ENCODE assay signal across 8 mouse cellular contexts in the genomic region with DNA sequence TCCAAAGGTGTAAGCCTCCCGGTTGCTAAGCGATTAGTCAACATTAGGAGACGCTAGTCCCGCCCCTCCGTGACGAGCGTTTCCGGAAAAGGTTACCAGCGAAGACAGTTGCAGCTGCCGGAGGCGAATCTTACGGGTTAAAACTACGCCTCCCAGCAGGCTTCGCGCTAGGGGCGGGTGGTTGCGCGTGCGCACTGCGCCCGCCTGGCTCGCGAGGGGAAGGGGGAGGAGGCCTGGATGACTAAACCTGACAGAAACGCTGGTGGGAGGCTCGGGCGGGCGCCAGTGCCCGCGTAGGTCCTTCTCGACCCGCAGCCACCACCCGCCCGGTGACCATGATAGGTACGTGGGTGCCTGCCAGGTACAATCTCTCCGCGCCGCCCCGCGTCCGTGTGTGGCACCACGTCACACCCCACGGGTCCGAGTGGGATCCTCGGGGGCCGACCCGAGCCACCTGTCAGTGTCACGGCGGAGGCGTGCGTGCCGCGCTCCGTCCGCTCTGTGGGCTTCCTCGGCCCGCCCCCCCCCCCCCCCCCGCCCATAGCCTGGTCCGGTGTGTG. TPM values are rescaled to one million over a fixed set of nuclear protein-coding genes. Genes with fewer than 3 reads are reported as not detected.
DNase-seq lines count a peak whose midpoint lies in the region; ATAC-seq and TF ChIP-seq lines count a peak whose summit lies in the region.

A gene (minus strand): TSS at position 164 of the 560 bp plus-strand sequence.
A gene (plus strand): TSS at position 237 of the 560 bp plus-strand sequence.

- H3K36me3 ChIP-seq in hindbrain, embryonic 13.5 days, result no peaks in the 10 kb centered on the region

- peak within 1 kb of the TSS; percentile 72 for H3K4me2 ChIP-seq in hindbrain, embryonic 13.5 days

- under 1% methylated on average over 56 of the region's 58 CpGs for WGBS in hindbrain, embryonic 13.5 days

- H3K9ac ChIP-seq in hindbrain, embryonic 13.5 days, result peak within 1 kb of the TSS; percentile 78

- peak within 1 kb of the TSS; percentile 64 for H3K4me3 ChIP-seq in hindbrain, embryonic 13.5 days

- POLR2A ChIA-PET in Patski (lab: Charles Lee), result interaction anchor here (1.0 kb wide), 1 partner anchor 14 kb away, joined by 3 read pairs; no protein-coding TSS in a partner anchor

- TF ChIP-seq CTCF in Patski (IDR thresholded peaks at IDR 0.05), result no peak

- no peaks in the 10 kb centered on the region for H3K27me3 ChIP-seq in Patski
- H3K27me3 ChIP-seq in hindbrain, embryonic 13.5 days, result no peaks in the 10 kb centered on the region

- DNase-seq in Patski (ENCODE audit: low read depth, low spot score), result peak; percentile 89
- DNase-seq in cerebellum, postnatal 14 days, result peak; percentile 98
- DNase-seq in frontal cortex, postnatal 14 days (ENCODE audit: low spot score in 2 of 2), result peak; percentile 95 to 96
- peak; percentile 89 to 91 for DNase-seq in layer of hippocampus, postnatal 25 days (ENCODE audit: extremely low spot score in 1 of 2, low spot score in 1 of 2)
- DNase-seq in lung, postnatal 25 days (ENCODE audit: low spot score), result peak; percentile 99
- DNase-seq in retina, embryonic 14.5 days (ENCODE audit: low spot score), result peak; percentile 99
- DNase-seq in thymus, postnatal 4 days, result peak; percentile 98

- in situ Hi-C loops in Patski (cut with MboI; ENCODE audit: low pct_unique_long_range_greater_than_20kb), result no loop called here

- peak within 1 kb of the TSS; percentile 88 for H3K27ac ChIP-seq in hindbrain, embryonic 13.5 days

- no peaks in the 10 kb centered on the region for H3K9me3 ChIP-seq in hindbrain, embryonic 13.5 days

- peak; percentile 95 for ATAC-seq in Patski
- peak; percentile 97 for ATAC-seq in hindbrain, embryonic 13.5 days (ENCODE audit: low FRiP score)

- CTCF ChIA-PET in Patski (lab: Charles Lee), result interaction anchor here (1.0 to 1.4 kb wide), 3 partner anchors 20 to 65 kb away, joined by 3 read pairs; no protein-coding TSS in a partner anchor

- H3K4me1 ChIP-seq in hindbrain, embryonic 13.5 days (replicated peaks), result peaks cover 10% of the 10 kb centered on the region

RNA-seq across cellular contexts. Expression of the first gene that starts in this region (rescaled TPM):
- 3.1 TPM for polyA plus RNA-seq in Patski (2021)
- 16.2 and 18.8 TPM in 2 replicates for polyA plus RNA-seq in hindbrain, embryonic 13.5 days (2015; fragmentation: Nextera tagmentation; extraction: Ambion mirVana)
- 10 to 100 TPM; 19.3 to 22.0 TPM for total RNA-seq in layer of hippocampus, postnatal 25 days (2021)

RNA-seq across cellular contexts. Expression of the second gene that starts in this region (rescaled TPM):
- 2.5 TPM for polyA plus RNA-seq in Patski (2021)
- 3.6 and 3.9 TPM in 2 replicates for polyA plus RNA-seq in hindbrain, embryonic 13.5 days (2015; fragmentation: Nextera tagmentation; extraction: Ambion mirVana)
- total RNA-seq in layer of hippocampus, postnatal 25 days (2021), result 10 to 100 TPM; 14.0 to 21.0 TPM

Comparison
In these comparisons a context has a peak if more than half of its experiments do, and no peak if none do; other contexts are left out.
1. Peak in every context shown above with its lines: DNase-seq, ATAC-seq, H3K4me3 ChIP-seq and H3K27ac ChIP-seq.